Mouse (Mus musculus) kidney, postnatal 0 days (tissue): Measurements from ENCODE around the gene Phb2. TPM values are rescaled to one million over a fixed set of nuclear protein-coding genes. Genes with fewer than 3 reads are reported as not detected.

Experiments
- ATAC-seq: fragments of 200-750 bp; cut with Nextera tagmentation; replicated peaks from 2 replicates; pipeline ENCODE4 v1.8.0; 2017; ENCODE audit warnings: low read depth, moderate number of reproducible peaks, moderate TSS enrichment, moderate library complexity; ENCODE audit not compliant: low FRiP score
- DNase-seq: peaks from one replicate; pipeline ENCODE4 v3.0.0-alpha.2; 2016; ENCODE audit warnings: low spot score
- H3K27ac ChIP-seq: fragments of 300-500 bp; sonication (generic); 2 replicates; pipeline ENCODE4 v1.5.1; 2014; ENCODE audit warnings: mild to moderate bottlenecking
- H3K27me3 ChIP-seq: fragments of 300-500 bp; sonication (generic); 2 replicates; pipeline ENCODE4 v1.6.1; 2014; ENCODE audit warnings: low read length, mixed read lengths; ENCODE audit not compliant: insufficient read depth
- H3K36me3 ChIP-seq: fragments of 300-500 bp; sonication (generic); 2 replicates; pipeline ENCODE4 v1.6.1; 2014; ENCODE audit warnings: low read length, mixed read lengths; ENCODE audit not compliant: insufficient read depth
- H3K4me1 ChIP-seq: fragments of 300-500 bp; sonication (generic); replicated peaks from 2 replicates; pipeline ENCODE4 v1.6.1; 2014; ENCODE audit warnings: antibody characterized with exemption, low read length, mixed read lengths; ENCODE audit not compliant: insufficient read depth
- H3K4me2 ChIP-seq: fragments of 300-500 bp; sonication (generic); 2 replicates; pipeline ENCODE4 v1.6.1; 2014; ENCODE audit warnings: mild to moderate bottlenecking, low read length, moderate library complexity, mixed read lengths
- H3K4me3 ChIP-seq: fragments of 300-500 bp; sonication (generic); replicated peaks from 2 replicates; pipeline ENCODE4 v1.5.1; 2014; ENCODE audit warnings: low read depth, low read length
- H3K9ac ChIP-seq: fragments of 300-500 bp; sonication (generic); 2 replicates; pipeline ENCODE4 v1.6.1; 2014; ENCODE audit warnings: low read depth, low read length
- H3K9me3 ChIP-seq: fragments of 300-500 bp; sonication (generic); replicated peaks from 2 replicates; pipeline ENCODE4 v1.6.1; 2016; ENCODE audit warnings: low read length, inconsistent platforms, mixed read lengths
- CTCF ChIP-seq: IDR thresholded peaks from 2 replicates; pipeline ENCODE4 v1.5.1; 2016; ENCODE audit warnings: antibody characterized with exemption, low read depth, mild to moderate bottlenecking, moderate library complexity
- WGBS: fragments of 180-500 bp; shearing (Covaris S2); extraction: QIAGEN DNeasy Blood & Tissue Kit; methylation state at CpG from one replicate; pipeline ENCODE4 v1.1.7; 2014; 5-methylcytosine and 5-hydroxymethylcytosine counted together
- polyA plus RNA-seq: library from polyadenylated mRNA; unstranded; fragments of >200 nt; fragmentation: Nextera tagmentation; extraction: Ambion mirVana; gene quantifications from 2 replicates; pipeline ENCODE4 v1.2.1, GENCODE M21; 2015

Phb2 gene
- polyA plus RNA-seq, 1 experiment from 2014 or later = 404 TPM

DNA sequence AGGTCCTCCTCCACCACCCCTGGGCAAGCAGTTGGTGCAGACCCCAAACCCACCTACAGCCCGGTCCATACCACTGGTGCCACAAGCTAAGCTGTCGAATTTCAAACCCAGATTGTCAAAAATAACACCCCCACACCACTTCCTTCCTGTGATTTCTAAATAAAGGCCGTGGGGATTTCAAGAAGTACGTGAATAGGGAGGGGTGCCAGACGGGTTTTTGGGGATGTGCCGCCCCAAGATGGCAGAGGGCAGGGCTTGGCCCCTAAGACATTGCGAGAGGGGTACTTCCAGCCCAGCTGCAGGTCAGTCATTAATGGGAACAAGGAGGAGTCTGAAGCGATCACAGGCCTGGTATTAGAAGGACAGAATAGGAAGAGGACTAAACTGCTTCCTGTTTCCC, 11.4 kb downstream of the Phb2 start:
- ATAC-seq (no peak), DNase-seq (no peak)
- 67% methylated on average over 8 of the region's 8 CpGs for WGBS
- Histone ChIP-seq H3K9ac (no peak overlapping the region), H3K9me3 (no peaks in the 10 kb centered on the region), H3K4me3 (no peak overlapping the region), H3K27ac (no peak overlapping the region), H3K36me3 (no peaks in the 10 kb centered on the region), H3K4me1 (no peaks in the 10 kb centered on the region), H3K27me3 (no peaks in the 10 kb centered on the region), H3K4me2 (no peak overlapping the region)
- TF ChIP-seq CTCF = no peak

DNA sequence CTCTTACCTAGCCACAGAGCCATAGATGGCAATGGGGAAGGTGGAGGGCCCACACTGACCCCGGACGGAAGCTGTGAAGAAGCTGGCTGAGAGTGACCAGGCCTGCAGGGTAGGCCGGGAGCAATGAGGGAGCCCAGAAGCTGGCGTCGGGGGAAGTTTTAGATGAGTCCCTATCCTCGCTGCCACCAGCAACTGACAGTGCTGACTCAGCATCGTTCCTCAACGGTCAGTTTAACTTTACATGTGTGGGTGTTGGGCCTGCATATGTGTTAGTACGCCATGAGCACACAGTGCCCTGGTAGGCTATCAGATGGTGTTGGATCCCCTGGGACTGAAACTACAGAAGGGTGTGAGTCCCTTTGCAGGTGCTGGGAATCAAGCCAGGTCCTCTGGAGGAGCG, 12.3 kb downstream of the Phb2 start:
- WGBS = 85% methylated on average over 10 of the region's 10 CpGs
- Histone ChIP-seq H3K9ac (0 out of 2 replicates have a peak overlapping the region, but pooled peaks have one; percentile 4), H3K4me1 (no peaks in the 10 kb centered on the region), H3K27me3 (no peaks in the 10 kb centered on the region), H3K27ac (no peak overlapping the region), H3K36me3 (no peaks in the 10 kb centered on the region), H3K4me2 (no peak overlapping the region), H3K9me3 (no peaks in the 10 kb centered on the region), H3K4me3 (no peak overlapping the region)
- no peak for TF ChIP-seq CTCF
- ATAC-seq = no peak
- DNase-seq = no peak

DNA sequence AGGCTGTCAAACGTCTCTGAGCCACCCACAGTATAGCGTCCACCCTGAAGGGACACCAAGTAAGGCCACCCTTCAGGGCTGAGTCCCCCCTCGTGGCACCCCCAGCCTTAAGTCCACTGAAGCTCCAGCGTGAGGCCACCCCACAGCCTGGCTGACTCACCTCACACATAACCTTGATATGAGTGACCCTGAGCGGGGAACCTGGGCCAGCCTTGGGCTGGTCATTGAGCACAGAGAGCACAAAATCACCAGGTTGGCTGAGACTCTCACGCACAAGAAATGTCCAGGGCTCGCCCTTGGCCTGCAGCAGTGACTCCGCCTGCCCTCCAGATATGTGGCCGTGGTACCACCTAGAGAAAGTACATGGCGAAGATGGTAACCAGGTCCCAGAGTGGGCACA, 16.5 kb downstream of the Phb2 start:
- Histone ChIP-seq H3K27ac (no peak overlapping the region), H3K27me3 (no peaks in the 10 kb centered on the region), H3K9ac (no peak overlapping the region), H3K9me3 (no peaks in the 10 kb centered on the region), H3K36me3 (no peaks in the 10 kb centered on the region), H3K4me2 (no peak overlapping the region), H3K4me3 (no peak overlapping the region), H3K4me1 (0 out of 2 replicates have a peak, but pooled peaks cover 3% of the 10 kb centered on the region)
- ATAC-seq = no peak
- no peak for DNase-seq
- no peak for TF ChIP-seq CTCF
- WGBS = 91% methylated on average over 10 of the region's 10 CpGs

DNA sequence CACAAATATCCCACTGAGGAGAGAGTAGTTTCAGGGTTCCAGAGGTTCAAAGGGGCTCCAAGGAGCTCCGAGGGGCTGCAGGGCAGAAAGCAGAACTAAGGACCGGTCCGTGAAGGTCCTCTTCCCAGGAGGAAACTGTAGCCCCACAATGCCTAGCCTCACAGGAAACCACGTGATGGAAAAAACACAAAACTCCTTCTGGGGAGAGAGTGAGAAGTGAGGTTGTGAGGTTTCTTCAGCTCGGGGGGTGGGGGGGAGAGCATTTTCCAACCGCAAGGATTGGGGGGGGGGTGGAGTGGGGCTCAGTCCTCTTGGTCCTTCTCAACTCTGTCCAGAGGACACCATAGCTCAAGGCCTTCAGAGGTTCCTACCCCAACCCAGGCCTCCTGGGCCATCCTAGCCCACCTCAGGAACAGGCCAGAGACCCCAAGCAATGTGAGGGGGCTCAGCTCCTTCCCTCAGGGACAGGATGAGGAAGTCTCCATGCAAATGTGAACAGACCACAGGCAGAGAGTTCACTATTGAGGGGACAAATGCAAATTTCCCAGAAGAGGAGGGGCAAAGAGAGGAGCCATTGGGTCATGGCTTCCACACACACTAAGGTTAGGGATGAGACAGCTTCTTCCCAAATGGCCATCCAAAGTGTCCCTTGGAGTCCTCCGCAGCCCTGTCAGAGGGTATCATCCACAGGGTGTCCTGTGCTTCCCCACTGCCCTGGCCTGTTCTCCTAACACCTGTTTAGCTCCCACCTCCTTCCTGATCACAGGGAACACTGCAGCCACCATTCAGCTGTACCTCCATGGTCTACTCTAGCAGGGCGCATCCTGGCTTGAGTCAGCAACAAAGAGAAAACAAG, 17.9 kb downstream of the Phb2 start:
- no peak overlapping the region for H3K9ac ChIP-seq
- no peak overlapping the region for H3K4me2 ChIP-seq
- TF ChIP-seq CTCF = no peak
- 76% methylated on average over 8 of the region's 8 CpGs for WGBS
- H3K4me3 ChIP-seq = no peak overlapping the region
- H3K4me1 ChIP-seq = 0 out of 2 replicates have a peak, but pooled peaks cover 3% of the 10 kb centered on the region
- ATAC-seq = no peak
- H3K36me3 ChIP-seq = no peaks in the 10 kb centered on the region
- H3K9me3 ChIP-seq = no peaks in the 10 kb centered on the region
- no peak overlapping the region for H3K27ac ChIP-seq
- H3K27me3 ChIP-seq = no peaks in the 10 kb centered on the region
- DNase-seq = no peak

DNA sequence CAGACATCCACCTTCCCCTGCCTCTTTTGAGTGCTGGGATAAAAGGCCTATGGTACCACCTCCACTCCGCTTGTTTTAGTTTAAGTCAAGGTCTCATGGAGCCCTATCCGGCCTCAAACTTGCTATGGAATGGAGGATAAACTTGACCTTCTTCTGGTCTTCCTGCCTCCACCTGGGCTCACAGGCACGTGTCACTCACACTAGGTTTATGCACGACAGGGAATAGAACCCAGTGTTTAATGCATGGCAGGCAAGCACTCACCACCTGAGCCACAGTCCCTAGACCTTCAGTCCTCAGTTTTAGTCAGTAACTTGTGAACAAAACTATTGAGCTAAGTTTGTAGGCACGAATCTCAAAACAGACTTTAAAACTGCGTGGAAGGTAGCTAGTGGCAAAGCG, 18.9 kb downstream of the Phb2 start:
- TF ChIP-seq CTCF = no peak
- ATAC-seq = no peak
- Histone ChIP-seq H3K27ac (no peak overlapping the region), H3K9me3 (no peaks in the 10 kb centered on the region), H3K27me3 (no peaks in the 10 kb centered on the region), H3K4me3 (no peak overlapping the region), H3K4me2 (no peak overlapping the region), H3K36me3 (no peaks in the 10 kb centered on the region), H3K9ac (no peak overlapping the region), H3K4me1 (0 out of 2 replicates have a peak, but pooled peaks cover 3% of the 10 kb centered on the region)
- 90% methylated on average over 7 of the region's 7 CpGs for WGBS
- no peak for DNase-seq

DNA sequence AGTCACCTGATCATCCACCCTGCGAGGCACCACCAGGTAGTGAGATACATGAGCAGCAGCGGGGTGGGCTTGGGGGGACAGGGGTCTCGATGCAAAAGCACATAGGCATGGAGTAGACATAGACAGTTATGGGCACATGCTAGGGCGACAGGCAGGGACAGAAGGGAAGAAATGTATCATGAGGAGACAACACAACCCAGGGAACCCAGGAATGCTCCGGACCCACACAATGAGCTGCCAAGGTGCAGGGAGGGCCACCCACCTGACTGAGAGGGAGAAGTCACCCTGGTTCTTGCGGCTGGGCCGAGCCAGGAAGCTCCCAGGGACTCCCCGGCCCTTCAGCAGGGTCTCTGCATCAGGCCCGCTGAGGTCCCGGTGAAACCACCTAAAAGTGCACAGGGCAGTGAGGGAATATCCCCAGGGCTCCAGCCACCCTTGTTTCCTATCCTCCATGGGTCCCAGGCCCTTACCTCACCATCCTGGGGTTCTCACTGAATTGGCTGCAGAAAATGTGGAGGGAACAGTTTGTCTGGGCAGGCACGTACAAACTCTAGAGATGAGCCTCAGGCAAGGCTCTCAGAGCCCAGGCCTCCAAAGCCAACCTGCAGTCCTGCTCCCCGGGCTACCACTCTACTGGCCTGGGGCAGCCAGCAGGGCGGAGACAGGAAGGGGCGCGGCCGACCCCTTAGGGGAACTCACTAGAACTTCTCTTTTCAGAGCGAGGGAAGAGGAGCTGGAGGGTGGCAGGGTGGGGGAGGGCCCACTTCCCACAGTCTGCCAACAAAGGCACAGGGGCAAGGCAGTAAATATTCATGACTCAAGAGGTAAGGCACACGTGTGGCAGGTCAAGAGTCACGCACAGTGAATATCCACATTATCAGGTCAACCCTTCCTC, 20.6 kb downstream of the Phb2 start:
- Histone ChIP-seq H3K27me3 (no peaks in the 10 kb centered on the region), H3K4me3 (no peak overlapping the region), H3K9ac (no peak overlapping the region), H3K4me1 (0 out of 2 replicates have a peak, but pooled peaks cover 3% of the 10 kb centered on the region), H3K9me3 (no peaks in the 10 kb centered on the region), H3K27ac (no peak overlapping the region), H3K36me3 (no peaks in the 10 kb centered on the region), H3K4me2 (no peak overlapping the region)
- TF ChIP-seq CTCF = no peak
- 45% methylated on average over 19 of the region's 19 CpGs for WGBS
- DNase-seq = peak; percentile 51
- peak; percentile 44 for ATAC-seq
